Mouse (Mus musculus): ENCODE data around the gene Spaar.

- TF ChIP-seq CTCF (IDR thresholded peaks at IDR 0.05; ENCODE audit: control insufficient read depth, insufficient read depth, insufficient replicate concordance, low read depth, low read length) (no peak), POLR2A (IDR thresholded peaks at IDR 0.05; ENCODE audit: control insufficient read depth, low read depth, low read length) (no peak)
These were observed 7.3 kb downstream of the Spaar start for GRCm38 (mm10) chr4:43737144-43737543.
